Mouse (Mus musculus) lung, embryonic 14.5 days (tissue): ENCODE results near the gene Cwc22. TPM values are rescaled to one million over a fixed set of nuclear protein-coding genes. Genes with fewer than 3 reads are reported as not detected.
"Not testable (repeated sequence)": the region's sequence is repeated elsewhere in the genome, so short reads cannot be mapped to it uniquely, and the experiment has no call there.

ENCODE experiments used
- ATAC-seq: fragments of 200-750 bp; cut with Nextera tagmentation; 2 replicates; pipeline ENCODE4 v1.8.0; 2017; ENCODE audit warnings: mild to moderate bottlenecking, moderate TSS enrichment, moderate library complexity; ENCODE audit not compliant: insufficient read depth
- DNase-seq: peaks from one replicate; pipeline ENCODE4 v3.0.0-alpha.2; 2015
- H3K27ac ChIP-seq: fragments of 300-500 bp; sonication (generic); 2 replicates; pipeline ENCODE4 v1.5.1; 2014; ENCODE audit warnings: low read depth, mild to moderate bottlenecking, moderate library complexity
- H3K27me3 ChIP-seq: fragments of 300-500 bp; sonication (generic); 2 replicates; pipeline ENCODE4 v1.6.1; 2014; ENCODE audit warnings: low read length, control low read depth; ENCODE audit not compliant: insufficient read depth
- H3K36me3 ChIP-seq: fragments of 300-500 bp; sonication (generic); 2 replicates; pipeline ENCODE4 v1.6.1; 2014; ENCODE audit warnings: control low read depth; ENCODE audit not compliant: insufficient read depth
- H3K4me1 ChIP-seq: fragments of 300-500 bp; sonication (generic); 2 replicates; pipeline ENCODE4 v1.6.1; 2014; ENCODE audit warnings: antibody characterized with exemption, control low read depth; ENCODE audit not compliant: insufficient read depth
- H3K4me2 ChIP-seq: fragments of 300-500 bp; sonication (generic); 2 replicates; pipeline ENCODE4 v1.6.1; 2014; ENCODE audit warnings: mild to moderate bottlenecking
- H3K4me3 ChIP-seq: fragments of 300-500 bp; sonication (generic); 2 replicates; pipeline ENCODE4 v1.5.1; 2014; ENCODE audit warnings: low read depth, low read length
- H3K9ac ChIP-seq: fragments of 300-500 bp; sonication (generic); 2 replicates; pipeline ENCODE4 v1.6.1; 2014
- H3K9me3 ChIP-seq: fragments of 300-500 bp; sonication (generic); 2 replicates; pipeline ENCODE4 v1.6.1; 2016; ENCODE audit warnings: low read depth, low read length, control low read depth
- CTCF ChIP-seq: IDR thresholded peaks from 2 replicates; pipeline ENCODE4 v1.5.1; 2016; ENCODE audit warnings: antibody characterized with exemption, low read depth
- WGBS: fragments of 180-500 bp; shearing (Covaris S2); extraction: QIAGEN DNeasy Blood & Tissue Kit; methylation state at CpG from one replicate; pipeline ENCODE4 v1.1.7; 2014; 5-methylcytosine and 5-hydroxymethylcytosine counted together
- polyA plus RNA-seq: library from polyadenylated mRNA; unstranded; fragments of >200 nt; fragmentation: Nextera tagmentation; extraction: Ambion mirVana; gene quantifications from 2 replicates; pipeline ENCODE4 v1.2.1, GENCODE M21; 2014

Cwc22 gene
- polyA plus RNA-seq, 1 experiment from 2014 or later = 37.3 TPM

DNA sequence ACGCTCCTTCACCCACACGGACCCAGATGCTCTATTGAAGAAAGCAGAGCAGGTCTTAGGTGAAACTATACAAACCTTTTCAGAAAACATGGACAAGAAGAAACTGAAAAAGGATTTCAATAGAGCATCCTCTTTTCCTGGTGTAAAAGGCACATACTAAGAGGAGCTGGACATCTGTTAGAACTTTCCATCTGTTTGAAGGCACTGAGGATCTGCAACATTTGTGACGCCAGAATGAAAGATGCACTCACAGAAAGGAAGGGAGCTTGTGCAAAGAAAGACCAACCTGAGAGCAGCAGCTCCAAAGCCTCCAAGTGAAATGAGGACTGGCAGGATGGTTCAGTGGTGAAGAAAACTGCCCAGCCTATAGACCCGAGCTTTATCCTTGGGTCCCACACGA lies 48.2 kb downstream of the Cwc22 start:
- no peaks in the 10 kb centered on the region for H3K27me3 ChIP-seq
- no peak for DNase-seq
- no peaks in the 10 kb centered on the region for H3K9me3 ChIP-seq
- peaks cover 72% of the 10 kb centered on the region for H3K36me3 ChIP-seq
- H3K4me3 ChIP-seq = no peak overlapping the region
- no peak overlapping the region for H3K9ac ChIP-seq
- no peak for TF ChIP-seq CTCF
- no peaks in the 10 kb centered on the region for H3K4me1 ChIP-seq
- 87% methylated on average over 5 of the region's 5 CpGs for WGBS
- H3K27ac ChIP-seq = no peak overlapping the region
- H3K4me2 ChIP-seq = no peak overlapping the region
- no peak for ATAC-seq

DNA sequence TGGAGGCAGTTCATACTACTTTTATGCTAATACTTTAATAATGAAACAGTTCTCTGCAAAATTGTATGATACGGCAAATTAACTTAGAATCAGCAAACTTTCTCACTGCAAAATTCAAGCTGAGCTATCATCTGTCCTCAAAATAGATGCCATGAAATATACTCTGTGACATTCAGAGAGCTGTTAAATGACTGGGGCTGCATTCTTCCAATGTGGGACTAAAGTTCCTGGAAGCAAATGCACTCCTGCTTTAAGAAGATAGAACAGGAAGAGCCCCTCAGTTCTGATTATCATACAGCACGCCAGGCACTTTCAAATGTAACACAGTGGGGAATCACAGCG lies 48.6 kb downstream of the Cwc22 start:
- WGBS = 95% methylated on average over 3 of the region's 3 CpGs
- Histone ChIP-seq H3K27ac (no peak overlapping the region), H3K36me3 (peaks cover 69% of the 10 kb centered on the region), H3K4me2 (no peak overlapping the region), H3K4me1 (no peaks in the 10 kb centered on the region), H3K9me3 (no peaks in the 10 kb centered on the region), H3K27me3 (no peaks in the 10 kb centered on the region), H3K9ac (no peak overlapping the region), H3K4me3 (no peak overlapping the region)
- no peak for ATAC-seq
- no peak for DNase-seq
- TF ChIP-seq CTCF = no peak

DNA sequence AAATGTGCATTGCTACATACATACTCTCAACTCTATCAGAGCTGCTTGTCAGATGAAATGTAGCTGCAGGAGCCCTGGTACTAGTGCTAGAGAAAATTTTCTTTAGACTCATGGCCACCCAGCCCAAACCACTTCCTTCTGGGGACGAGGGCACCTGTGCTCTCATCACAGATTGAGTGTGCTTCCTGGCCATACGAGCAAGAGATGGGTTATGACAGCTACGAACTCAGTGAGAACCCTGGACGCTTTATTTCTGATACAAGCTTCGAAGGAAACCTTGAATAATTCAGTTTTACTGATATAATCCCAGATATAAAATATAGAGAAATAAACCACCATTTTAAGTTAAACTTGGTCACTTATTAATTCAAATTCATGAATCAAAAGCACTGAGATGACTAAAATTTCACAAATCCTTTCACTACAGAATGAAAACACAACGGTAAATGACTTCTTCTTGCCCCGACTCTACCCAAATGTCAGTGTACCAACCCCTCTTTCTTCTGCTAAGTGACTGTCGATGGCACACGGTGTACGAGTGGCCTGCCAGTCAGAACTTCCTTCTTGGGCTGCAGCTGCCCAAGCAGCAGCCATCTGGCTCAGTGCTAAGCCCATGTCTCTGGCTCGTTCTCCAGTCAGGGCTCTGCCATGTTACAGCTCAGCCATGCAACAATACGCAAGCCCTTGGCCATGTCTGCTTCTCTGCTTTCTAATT lies 49.2 kb downstream of the Cwc22 start:
- H3K27me3 ChIP-seq = no peaks in the 10 kb centered on the region
- DNase-seq (no peak), ATAC-seq (no peak)
- H3K4me2 ChIP-seq = no peak overlapping the region
- no peak overlapping the region for H3K4me3 ChIP-seq
- H3K4me1 ChIP-seq = no peaks in the 10 kb centered on the region
- H3K9ac ChIP-seq = no peak overlapping the region
- 90% methylated on average over 12 of the region's 12 CpGs for WGBS
- peaks cover 63% of the 10 kb centered on the region for H3K36me3 ChIP-seq
- no peaks in the 10 kb centered on the region for H3K9me3 ChIP-seq
- no peak overlapping the region for H3K27ac ChIP-seq
- TF ChIP-seq CTCF = no peak

DNA sequence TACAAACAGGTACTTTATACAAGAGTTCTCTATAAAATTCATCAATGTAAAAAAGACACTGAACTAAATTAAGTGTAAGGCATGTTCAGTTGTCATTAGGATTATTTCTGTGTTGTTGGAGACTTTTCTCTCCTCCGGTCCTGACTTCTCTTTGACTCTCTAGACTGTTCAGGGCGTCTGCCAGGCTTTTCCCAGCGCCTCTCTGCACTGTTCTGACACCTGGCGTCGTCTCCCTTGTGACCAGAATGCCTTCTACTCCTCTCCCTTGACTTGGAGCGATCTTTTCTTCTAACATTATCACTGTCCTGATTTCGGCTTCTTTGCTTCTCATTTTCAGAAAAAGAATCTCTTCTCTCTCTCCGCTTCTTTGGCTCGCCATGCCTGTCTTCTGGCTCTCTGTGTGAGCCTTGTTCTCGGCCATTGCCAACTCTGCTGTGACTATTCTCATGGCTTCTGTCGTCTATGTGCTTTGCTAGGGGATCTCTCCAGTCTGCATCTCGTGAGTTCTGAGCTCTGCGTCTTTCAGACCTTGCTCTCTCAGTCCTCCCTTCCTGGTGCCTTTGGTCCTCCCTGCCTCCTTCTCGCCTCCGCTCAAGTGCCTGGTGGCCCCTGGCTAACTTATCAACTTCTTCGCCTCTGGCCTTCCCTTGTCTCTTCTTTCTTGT lies 50.1 kb downstream of the Cwc22 start:
- not testable (repeated sequence) for H3K4me2 ChIP-seq, H3K4me3 ChIP-seq, DNase-seq, H3K4me1 ChIP-seq, H3K9ac ChIP-seq, ATAC-seq, H3K27me3 ChIP-seq, H3K27ac ChIP-seq, H3K9me3 ChIP-seq
- peaks cover 55% of the 10 kb centered on the region for H3K36me3 ChIP-seq
- WGBS = 89% methylated on average over 16 of the region's 16 CpGs

DNA sequence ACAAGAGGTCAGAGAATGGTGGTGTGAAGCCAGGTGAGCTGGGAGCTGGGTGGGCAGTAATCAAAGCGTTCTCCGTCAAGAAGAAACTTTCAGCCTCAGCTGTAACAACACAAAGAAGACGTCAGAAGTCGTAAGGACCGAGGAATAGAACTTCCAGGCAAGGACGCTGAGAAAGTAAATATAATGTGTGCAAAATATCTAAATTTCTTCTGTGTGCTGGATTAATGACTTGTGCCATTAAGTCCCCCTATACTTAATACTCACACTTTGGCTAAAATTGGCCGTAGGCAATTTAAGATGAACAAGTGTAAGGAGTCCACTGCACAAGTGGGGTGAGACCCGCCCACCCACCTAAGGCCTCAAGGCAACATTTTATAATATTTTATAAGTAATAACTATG lies 51.3 kb downstream of the Cwc22 start:
- no peaks in the 10 kb centered on the region for H3K4me1 ChIP-seq
- no peaks in the 10 kb centered on the region for H3K27me3 ChIP-seq
- peaks cover 51% of the 10 kb centered on the region for H3K36me3 ChIP-seq
- H3K9ac ChIP-seq = no peak overlapping the region
- no peak for TF ChIP-seq CTCF
- ATAC-seq (no peak), DNase-seq (no peak)
- WGBS = 81% methylated on average over 8 of the region's 8 CpGs
- H3K4me3 ChIP-seq = no peak overlapping the region
- no peak overlapping the region for H3K4me2 ChIP-seq
- H3K9me3 ChIP-seq = no peaks in the 10 kb centered on the region
- H3K27ac ChIP-seq = no peak overlapping the region

DNA sequence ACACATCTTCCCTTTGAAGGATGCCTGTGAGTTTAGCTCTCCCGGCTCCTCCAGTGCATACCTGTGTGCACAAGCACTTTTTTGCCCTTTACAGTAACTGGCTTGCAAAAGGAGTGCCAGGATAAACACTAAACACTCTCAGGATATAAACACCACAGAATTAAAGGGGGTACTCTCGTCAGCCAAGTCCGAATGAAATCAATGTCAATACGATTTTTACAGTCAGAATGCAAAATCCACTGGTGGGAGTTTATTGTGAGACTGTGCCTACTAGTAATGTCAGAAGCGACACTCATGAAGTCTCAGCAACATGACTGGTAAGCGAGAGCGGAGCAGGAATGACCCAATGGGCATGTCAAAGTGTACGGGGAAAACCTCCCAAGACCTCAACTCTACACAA lies 52.7 kb downstream of the Cwc22 start:
- TF ChIP-seq CTCF = no peak
- Histone ChIP-seq H3K36me3 (peaks cover 38% of the 10 kb centered on the region; the same call in 1 of the 2 replicates), H3K27me3 (no peaks in the 10 kb centered on the region), H3K4me1 (no peaks in the 10 kb centered on the region), H3K27ac (no peak overlapping the region), H3K4me2 (no peak overlapping the region), H3K9me3 (no peaks in the 10 kb centered on the region), H3K9ac (no peak overlapping the region), H3K4me3 (no peak overlapping the region)
- DNase-seq (no peak), ATAC-seq (no peak)
- WGBS = 93% methylated on average over 8 of the region's 8 CpGs

DNA sequence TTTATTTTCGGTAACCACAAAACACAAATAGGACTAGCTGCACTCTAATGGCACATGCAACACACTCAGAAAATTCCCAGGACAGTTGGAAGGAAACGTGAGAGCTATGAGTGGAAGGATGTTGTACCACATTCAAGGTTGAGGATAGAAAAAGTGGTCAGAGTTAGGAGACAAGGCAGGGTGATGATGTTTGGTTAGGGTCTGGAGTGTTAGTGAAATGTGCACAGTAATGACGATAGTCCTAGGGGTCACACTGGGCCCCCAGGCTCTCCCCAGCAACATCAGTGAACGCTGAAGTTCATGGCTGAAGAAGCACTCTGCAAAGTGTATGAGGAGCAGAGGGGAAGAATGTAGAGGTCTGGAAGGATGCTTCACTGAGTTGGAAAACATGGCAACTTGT lies 53.6 kb downstream of the Cwc22 start:
- DNase-seq (no peak), ATAC-seq (no peak)
- 79% methylated on average over 4 of the region's 4 CpGs for WGBS
- H3K9me3 ChIP-seq = no peaks in the 10 kb centered on the region
- H3K27me3 ChIP-seq = no peaks in the 10 kb centered on the region
- no peak overlapping the region for H3K9ac ChIP-seq
- no peak for TF ChIP-seq CTCF
- no peak overlapping the region for H3K4me2 ChIP-seq
- no peak overlapping the region for H3K27ac ChIP-seq
- H3K4me3 ChIP-seq = no peak overlapping the region
- no peaks in the 10 kb centered on the region for H3K4me1 ChIP-seq
- H3K36me3 ChIP-seq = peaks cover 29% of the 10 kb centered on the region; the same call in 1 of the 2 replicates
